Mouse (Mus musculus): ENCODE results near the gene Art5. TPM values are rescaled to one million over a fixed set of nuclear protein-coding genes. Genes with fewer than 3 reads are reported as not detected.
"Not testable (repeated sequence)": the region's sequence is repeated elsewhere in the genome, so short reads cannot be mapped to it uniquely, and the experiment has no call there.

The Art5 gene
- polyA plus RNA-seq, 1 experiment from 2014 or later, result 5.8 TPM

DNA sequence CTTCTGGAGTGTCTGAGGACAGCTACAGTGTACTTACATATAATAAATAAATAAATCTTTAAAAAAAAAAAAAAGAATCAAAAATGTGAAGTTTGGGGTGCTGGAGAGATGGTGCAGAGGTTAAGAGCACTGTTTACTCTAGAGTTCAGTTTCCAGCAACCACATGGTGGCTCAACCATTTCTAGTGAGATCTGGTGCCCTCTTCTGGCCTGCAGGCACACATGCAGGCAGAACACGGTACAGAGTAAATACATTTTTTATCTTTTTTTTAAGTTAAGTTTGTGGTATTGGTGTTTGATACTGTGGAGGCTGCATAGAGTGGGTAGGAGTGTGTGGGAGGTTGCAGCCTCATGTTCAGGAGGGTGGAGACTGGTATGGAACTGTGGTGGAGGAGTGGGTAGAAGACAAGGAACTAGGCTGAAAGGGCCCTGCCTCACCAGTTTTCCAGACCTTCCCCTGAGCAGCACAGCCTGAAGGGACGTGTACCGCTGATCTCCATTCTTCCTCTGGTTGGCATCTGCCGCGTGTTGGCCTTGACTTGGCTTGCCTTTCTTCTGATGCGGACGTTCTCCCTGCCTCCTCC is 32.5 kb downstream of the Art5 start:
- Histone ChIP-seq H3K27ac (no peak overlapping the region), H3K9me3 (replicated peaks) (no peaks in the 10 kb centered on the region), H3K36me3 (peaks cover 99% of the 10 kb centered on the region), H3K27me3 (ENCODE audit: low read depth, poor library complexity, severe bottlenecking) (no peaks in the 10 kb centered on the region), H3K4me1 (no peaks in the 10 kb centered on the region), H3K4me3 (no peak overlapping the region)
- DNase-seq (ENCODE audit: low spot score), result no peak
- WGBS, result 89% methylated on average over 7 of the region's 7 CpGs

DNA sequence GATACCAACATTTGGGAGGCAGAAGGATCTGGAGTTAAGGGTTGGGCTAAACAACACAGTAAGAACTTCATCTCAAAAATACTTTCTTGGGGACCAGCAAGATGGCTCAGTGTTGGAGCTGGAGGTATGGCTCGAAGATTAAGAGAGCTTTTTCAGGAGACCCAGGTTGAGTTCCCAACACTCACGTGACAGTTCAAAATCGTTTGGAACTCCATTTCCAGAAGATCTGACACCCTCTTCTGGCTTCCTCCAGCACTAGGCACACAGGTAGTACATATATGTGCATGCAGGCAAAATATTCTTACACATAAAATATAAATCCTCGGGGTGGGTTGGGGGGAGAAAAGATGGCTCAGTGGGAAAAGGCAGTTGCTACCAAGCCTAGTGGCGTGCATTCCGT is 42.9 kb downstream of the Art5 start:
- DNase-seq (ENCODE audit: low spot score), result no peak
- 92% methylated on average over 6 of the region's 6 CpGs for WGBS
- Histone ChIP-seq H3K4me1 (peaks cover 16% of the 10 kb centered on the region), H3K9me3 (replicated peaks) (no peaks in the 10 kb centered on the region), H3K27me3 (ENCODE audit: low read depth, poor library complexity, severe bottlenecking) (no peaks in the 10 kb centered on the region), H3K36me3 (peaks cover 43% of the 10 kb centered on the region), H3K4me3 (peak overlapping the region; percentile 83), H3K27ac (peak overlapping the region; percentile 90)

DNA sequence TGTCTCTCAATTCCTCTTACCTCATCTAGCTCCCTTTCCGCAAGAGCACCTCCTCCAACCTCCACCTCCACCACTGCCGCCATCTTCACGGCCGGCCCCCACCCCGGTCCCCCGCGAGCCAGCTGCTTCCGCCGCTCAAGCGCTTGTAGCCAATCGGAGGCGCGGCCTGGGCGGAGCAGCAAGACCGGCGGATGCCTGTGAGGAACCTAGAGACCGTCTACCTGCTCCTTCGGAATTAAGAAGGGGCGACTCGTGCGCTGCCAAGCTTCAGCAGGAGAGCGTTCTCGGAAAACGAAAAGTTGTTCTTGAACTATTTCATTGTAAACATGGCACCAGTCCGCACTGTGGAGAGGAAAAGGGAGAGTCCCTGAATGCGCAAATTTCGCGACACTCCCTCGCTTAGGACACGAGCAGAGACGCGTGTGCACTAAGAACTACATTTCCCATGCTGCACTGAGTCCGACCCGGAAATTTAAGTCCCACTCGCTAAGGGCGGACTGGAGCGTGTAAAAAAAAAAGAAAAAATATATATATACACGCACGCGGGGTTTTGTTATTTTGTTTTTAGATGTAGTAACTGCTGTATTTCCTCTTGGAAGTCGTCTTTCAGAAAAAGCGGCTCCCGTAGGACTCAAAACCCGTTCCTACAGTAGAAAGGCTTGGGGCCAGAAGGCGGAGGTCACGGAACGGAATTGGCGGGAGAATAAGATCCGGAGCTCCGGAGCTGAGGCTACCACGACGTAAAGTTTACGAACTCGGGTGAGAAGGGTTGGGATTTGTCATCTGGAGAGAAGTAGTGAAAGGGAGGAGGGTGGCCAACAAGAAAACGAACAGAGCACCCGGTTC is 44.0 kb downstream of the Art5 start, which contains the start of the genes Rnf121, Xndc1 and Xntrpc:
Gene Rnf121 (minus strand): TSS at position 424 of the 846 bp plus-strand sequence.
Gene Xndc1 (plus strand): TSS at position 466 of the 846 bp plus-strand sequence.
Gene Xntrpc (plus strand): TSS at position 668 of the 846 bp plus-strand sequence.
- Histone ChIP-seq H3K36me3 (peaks cover 40% of the 10 kb centered on the region), H3K4me3 (peak within 1 kb of the TSS; percentile 83), H3K27ac (peak within 1 kb of the TSS; percentile 90), H3K4me1 (peaks cover 16% of the 10 kb centered on the region), H3K9me3 (replicated peaks) (no peaks in the 10 kb centered on the region), H3K27me3 (ENCODE audit: low read depth, poor library complexity, severe bottlenecking) (no peaks in the 10 kb centered on the region)
- under 1% methylated on average over 56 of the region's 56 CpGs for WGBS
- DNase-seq (ENCODE audit: low spot score), result peak; percentile 96

DNA sequence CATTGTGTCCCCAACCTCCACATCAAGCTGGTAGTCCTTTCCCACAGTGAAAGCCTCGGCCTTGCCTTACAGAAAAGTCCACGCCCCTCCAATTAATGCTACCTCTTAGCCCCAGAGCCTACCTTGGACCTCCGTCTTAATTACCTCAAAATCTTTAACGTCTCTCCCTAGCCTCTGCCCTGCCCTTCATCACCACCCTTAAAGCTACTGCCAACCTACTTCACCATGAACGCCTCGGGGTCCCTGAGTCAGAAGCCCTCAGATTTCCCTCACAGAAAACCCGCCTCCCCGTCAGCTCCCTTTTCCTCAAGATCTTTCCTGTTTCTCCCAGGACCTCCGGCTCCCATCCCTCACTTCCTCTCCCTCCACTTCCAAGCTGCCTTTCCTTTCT is 44.6 kb downstream of the Art5 start:
- H3K36me3 ChIP-seq, result peaks cover 40% of the 10 kb centered on the region
- no peaks in the 10 kb centered on the region for H3K9me3 ChIP-seq (replicated peaks)

DNA sequence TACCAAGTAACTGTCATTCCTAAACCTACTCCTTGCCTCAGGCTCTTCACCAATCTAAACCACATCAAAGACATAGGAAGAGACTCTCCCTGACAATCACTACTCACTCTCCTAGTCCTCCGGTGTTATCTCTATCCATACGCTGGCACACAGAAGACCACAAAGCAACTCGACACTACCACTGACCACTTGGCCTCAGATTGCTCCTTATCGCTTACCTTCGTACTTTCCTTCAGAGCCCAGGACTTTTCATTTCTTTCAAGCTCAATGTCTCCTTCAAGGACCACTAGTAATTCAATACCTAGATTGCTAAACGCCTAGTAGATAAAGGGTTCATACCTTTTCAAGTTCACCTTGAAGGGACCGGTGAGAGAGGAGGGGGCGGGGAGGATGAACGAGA is 45.4 kb downstream of the Art5 start:
- peaks cover 43% of the 10 kb centered on the region for H3K36me3 ChIP-seq
- no peak for DNase-seq (ENCODE audit: low spot score)
- H3K27ac ChIP-seq, result no peak overlapping the region
- WGBS, result 90% methylated on average over 9 of the region's 9 CpGs
- peaks cover 16% of the 10 kb centered on the region for H3K4me1 ChIP-seq
- no peaks in the 10 kb centered on the region for H3K9me3 ChIP-seq (replicated peaks)
- peak overlapping the region; percentile 83 for H3K4me3 ChIP-seq
- H3K27me3 ChIP-seq (ENCODE audit: low read depth, poor library complexity, severe bottlenecking), result no peaks in the 10 kb centered on the region

More for the DNA sequence above, 44.6 kb downstream of the Art5 start:
- Histone ChIP-seq H3K27ac (peak overlapping the region; percentile 90), H3K27me3 (ENCODE audit: low read depth, poor library complexity, severe bottlenecking) (no peaks in the 10 kb centered on the region), H3K4me1 (peaks cover 16% of the 10 kb centered on the region), H3K4me3 (peak overlapping the region; percentile 83)
- DNase-seq (ENCODE audit: low spot score), result no peak
- 2% methylated on average over 9 of the region's 9 CpGs for whole genome bisulfite sequencing

DNA sequence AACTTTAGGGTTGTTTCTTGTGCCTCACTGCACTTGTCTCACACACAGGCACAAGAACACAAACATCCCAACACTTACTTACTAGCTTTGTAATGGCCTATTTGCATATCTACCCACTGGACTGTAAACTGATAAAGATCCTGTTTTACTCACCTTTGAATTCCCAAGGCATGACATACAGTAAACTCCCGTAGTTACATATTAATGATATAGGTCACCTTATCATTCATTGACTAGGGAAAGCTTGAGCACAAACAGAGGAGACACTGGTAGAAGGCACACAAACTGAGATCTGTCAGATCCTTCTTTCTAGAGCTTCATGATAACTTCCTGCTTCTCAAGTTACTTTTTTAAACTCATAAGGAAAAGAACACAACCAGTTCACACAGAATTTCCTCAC is 47.1 kb downstream of the Art5 start:
- Histone ChIP-seq H3K9me3 (replicated peaks) (no peaks in the 10 kb centered on the region), H3K27ac (no peak overlapping the region), H3K4me3 (no peak overlapping the region), H3K36me3 (peaks cover 41% of the 10 kb centered on the region), H3K4me1 (peaks cover 16% of the 10 kb centered on the region), H3K27me3 (ENCODE audit: low read depth, poor library complexity, severe bottlenecking) (no peaks in the 10 kb centered on the region)
- 98% methylated on average over 1 of the region's 1 CpGs for WGBS
- DNase-seq (ENCODE audit: low spot score), result no peak

DNA sequence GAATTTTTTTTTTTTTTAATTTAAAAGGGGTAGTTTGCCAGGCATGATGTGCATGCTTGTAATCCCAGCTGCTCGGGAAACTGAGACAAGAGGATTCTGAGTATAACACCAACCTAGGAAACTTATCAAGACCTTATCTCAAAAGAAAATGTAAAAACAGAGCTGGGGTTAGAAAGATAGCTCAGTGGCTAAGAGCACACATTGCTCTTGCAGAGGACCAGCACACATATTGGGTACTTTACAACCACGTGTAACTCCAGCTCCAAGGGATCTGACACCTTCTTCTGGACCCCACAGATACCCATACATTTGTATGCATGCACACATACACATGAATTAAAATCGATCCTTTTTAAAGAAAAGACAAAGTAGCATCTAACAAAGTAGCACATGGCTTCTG is 47.9 kb downstream of the Art5 start:
- Histone ChIP-seq H3K4me1 (peaks cover 13% of the 10 kb centered on the region), H3K4me3 (no peak overlapping the region), H3K36me3 (peaks cover 47% of the 10 kb centered on the region), H3K27me3 (ENCODE audit: low read depth, poor library complexity, severe bottlenecking) (no peaks in the 10 kb centered on the region), H3K9me3 (replicated peaks) (no peaks in the 10 kb centered on the region), H3K27ac (no peak overlapping the region)
- DNase-seq (ENCODE audit: low spot score), result no peak
- 94% methylated on average over 3 of the region's 3 CpGs for WGBS

DNA sequence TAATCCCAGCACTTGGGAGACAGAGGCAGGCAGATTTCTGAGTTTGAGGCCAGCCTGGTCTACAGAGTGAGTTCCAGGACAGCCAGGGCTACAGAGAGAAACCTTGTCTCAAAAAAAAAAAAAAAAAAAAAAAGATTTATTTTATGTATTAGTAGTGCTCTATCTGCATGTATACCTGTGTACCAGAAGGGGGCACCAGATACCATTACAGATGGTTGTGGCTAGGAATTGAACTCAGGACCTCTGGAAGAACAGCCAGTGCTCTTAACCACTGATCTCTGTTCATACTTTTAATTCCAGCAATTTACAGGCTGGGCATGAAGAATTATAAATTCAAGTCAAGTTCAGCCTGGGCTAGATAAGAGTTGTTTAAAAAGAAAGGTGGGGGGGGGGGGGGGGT is 60.8 kb downstream of the Art5 start:
- not testable (repeated sequence) for H3K9me3 ChIP-seq (replicated peaks); DNase-seq (ENCODE audit: low spot score); H3K27ac ChIP-seq; H3K27me3 ChIP-seq (ENCODE audit: low read depth, poor library complexity, severe bottlenecking); H3K4me3 ChIP-seq
- Histone ChIP-seq H3K36me3 (peaks cover 53% of the 10 kb centered on the region), H3K4me1 (peaks cover 15% of the 10 kb centered on the region)

Other genes with a start within 250 kb of the Art5 start
- gene Anapc15, start 245.8 kb downstream of the Art5 start, polyA plus RNA-seq (2016; fragmentation: Nextera tagmentation; extraction: Ambion mirVana), result 115 and 120 TPM in 2 replicates
- not detected in 2 replicates for gene Folr1, start 238.7 kb downstream of the Art5 start, polyA plus RNA-seq (2016; fragmentation: Nextera tagmentation; extraction: Ambion mirVana)
- 180 and 181 TPM in 2 replicates for gene Lamtor1, start 203.6 kb downstream of the Art5 start, polyA plus RNA-seq (2016; fragmentation: Nextera tagmentation; extraction: Ambion mirVana)
- gene Tomt, start 203.1 kb downstream of the Art5 start, polyA plus RNA-seq (2016; fragmentation: Nextera tagmentation; extraction: Ambion mirVana), result 0.73 and 0.94 TPM in 2 replicates
- gene Lrrc51, start 175.6 kb downstream of the Art5 start, polyA plus RNA-seq (2016; fragmentation: Nextera tagmentation; extraction: Ambion mirVana), result 9.4 and 11.2 TPM in 2 replicates
- gene Numa1, start 175.4 kb downstream of the Art5 start, polyA plus RNA-seq (2016; fragmentation: Nextera tagmentation; extraction: Ambion mirVana), result 108 and 130 TPM in 2 replicates
- gene Il18bp, start 90.8 kb downstream of the Art5 start, polyA plus RNA-seq (2016; fragmentation: Nextera tagmentation; extraction: Ambion mirVana), result 2.3 and 3.4 TPM in 2 replicates
- 29.3 and 31.0 TPM in 2 replicates for gene Rnf121, start 44.0 kb downstream of the Art5 start, polyA plus RNA-seq (2016; fragmentation: Nextera tagmentation; extraction: Ambion mirVana)
- 39.7 and 51.5 TPM in 2 replicates for gene Xndc1, start 44.0 kb downstream of the Art5 start, polyA plus RNA-seq (2016; fragmentation: Nextera tagmentation; extraction: Ambion mirVana)
- 1.4 and 1.8 TPM in 2 replicates for gene Xntrpc, start 43.8 kb downstream of the Art5 start, polyA plus RNA-seq (2016; fragmentation: Nextera tagmentation; extraction: Ambion mirVana)
- not detected in 2 replicates for gene Trpc2, start 26.4 kb downstream of the Art5 start, polyA plus RNA-seq (2016; fragmentation: Nextera tagmentation; extraction: Ambion mirVana)
- gene Art1, start 7.7 kb downstream of the Art5 start, polyA plus RNA-seq (2016; fragmentation: Nextera tagmentation; extraction: Ambion mirVana), result 0.50 and 0.85 TPM in 2 replicates
- gene Chrna10, start 7.3 kb upstream of the Art5 start, polyA plus RNA-seq (2016; fragmentation: Nextera tagmentation; extraction: Ambion mirVana), result 0.14 TPM in 1 of 2 replicates, not detected in the other
- gene Nup98, start 100.7 kb upstream of the Art5 start, polyA plus RNA-seq (2016; fragmentation: Nextera tagmentation; extraction: Ambion mirVana), result 45.5 and 49.7 TPM in 2 replicates
- gene Pgap2, start 100.7 kb upstream of the Art5 start, polyA plus RNA-seq (2016; fragmentation: Nextera tagmentation; extraction: Ambion mirVana), result 59.6 and 68.5 TPM in 2 replicates
- gene Rhog, start 146.6 kb upstream of the Art5 start, polyA plus RNA-seq (2016; fragmentation: Nextera tagmentation; extraction: Ambion mirVana), result 52.5 and 55.4 TPM in 2 replicates
- 10.7 and 14.5 TPM in 2 replicates for gene Stim1, start 158.3 kb upstream of the Art5 start, polyA plus RNA-seq (2016; fragmentation: Nextera tagmentation; extraction: Ambion mirVana)

All from limb, embryonic 10.5 days (tissue).